Mouse (Mus musculus) urinary bladder, adult 2 months (tissue): ENCODE measurements around the gene Ube2q2. TPM values are rescaled to one million over a fixed set of nuclear protein-coding genes. Genes with fewer than 3 reads are reported as not detected.
"Not testable (repeated sequence)": the region's sequence is repeated elsewhere in the genome, so short reads cannot be mapped to it uniquely, and the experiment has no call there.

ENCODE experiments used
- DNase-seq: peaks from one replicate; pipeline ENCODE4 v3.0.0; 2022; ENCODE audit warnings: low spot score
- polyA plus RNA-seq: library from polyadenylated mRNA; depleted of rRNA; stranded (reverse); fragments of >200 nt; gene quantifications from 2 replicates; pipeline ENCODE4 v1.2.3, GENCODE M21; 2012; rRNA removed

The Ube2q2 gene
- polyA plus RNA-seq, 1 experiment, result 27.5 TPM

- DNase-seq, result no peak
Observed at GRCm38 (mm10) chr9:55240852-55241251, 92.2 kb downstream of the Ube2q2 start.

- no peak for DNase-seq
Observed at GRCm38 (mm10) chr9:55241863-55242685, 93.4 kb downstream of the Ube2q2 start.

GRCm38 (mm10) chr9:55243280-55243679 is 94.6 kb downstream of the Ube2q2 start:
- no peak for DNase-seq

- DNase-seq, result no peak
Observed at GRCm38 (mm10) chr9:55244079-55244478, 95.4 kb downstream of the Ube2q2 start.

GRCm38 (mm10) chr9:55245057-55245750 is 96.5 kb downstream of the Ube2q2 start:
- DNase-seq, result not testable (repeated sequence)

- DNase-seq, result no peak
Observed at GRCm38 (mm10) chr9:55246440-55246839, 97.8 kb downstream of the Ube2q2 start.

- no peak for DNase-seq
Observed at GRCm38 (mm10) chr9:55246918-55247317, 98.3 kb downstream of the Ube2q2 start.

- DNase-seq, result no peak
Observed at GRCm38 (mm10) chr9:55248465-55248864, 99.8 kb downstream of the Ube2q2 start.

- no peak for DNase-seq
Observed at GRCm38 (mm10) chr9:55250595-55251247, 102.1 kb downstream of the Ube2q2 start.

GRCm38 (mm10) chr9:55252097-55252496 is 103.4 kb downstream of the Ube2q2 start:
- not testable (repeated sequence) for DNase-seq

- DNase-seq, result no peak
Observed at GRCm38 (mm10) chr9:55253849-55254248, 105.2 kb downstream of the Ube2q2 start.

- DNase-seq, result no peak
Observed at GRCm38 (mm10) chr9:55255056-55255455, 106.4 kb downstream of the Ube2q2 start.

- no peak for DNase-seq
Observed at GRCm38 (mm10) chr9:55255604-55256003, 107.0 kb downstream of the Ube2q2 start.

- DNase-seq, result no peak
Observed at GRCm38 (mm10) chr9:55257105-55257504, 108.5 kb downstream of the Ube2q2 start.

Other genes starting within 250 kb of the Ube2q2 start
- gene Hykk, start 231.6 kb upstream of the Ube2q2 start, polyA plus RNA-seq, result 1.3 and 3.0 TPM in 2 replicates
- 142 and 158 TPM in 2 replicates for gene Psma4, start 198.1 kb upstream of the Ube2q2 start, polyA plus RNA-seq
- gene AY074887, start 197.9 kb upstream of the Ube2q2 start, polyA plus RNA-seq, result 0.16 and 0.28 TPM in 2 replicates
- 0.03 and 0.10 TPM in 2 replicates for gene Chrna5, start 168.0 kb upstream of the Ube2q2 start, polyA plus RNA-seq
- gene Chrna3, start 122.3 kb upstream of the Ube2q2 start, polyA plus RNA-seq, result 0.23 and 0.37 TPM in 2 replicates
- 0.23 and 0.29 TPM in 2 replicates for gene Chrnb4, start 100.1 kb upstream of the Ube2q2 start, polyA plus RNA-seq
- gene Fbxo22, start 60.1 kb downstream of the Ube2q2 start, polyA plus RNA-seq, result 30.0 and 32.5 TPM in 2 replicates
- gene Nrg4, start 178.0 kb downstream of the Ube2q2 start, polyA plus RNA-seq, result 1.9 and 2.8 TPM in 2 replicates
- 0.40 and 0.44 TPM in 2 replicates for gene Tmem266, start 178.1 kb downstream of the Ube2q2 start, polyA plus RNA-seq